Mouse (Mus musculus): ENCODE measurements around the gene Pcdh8.

Gene Pcdh8

DNA sequence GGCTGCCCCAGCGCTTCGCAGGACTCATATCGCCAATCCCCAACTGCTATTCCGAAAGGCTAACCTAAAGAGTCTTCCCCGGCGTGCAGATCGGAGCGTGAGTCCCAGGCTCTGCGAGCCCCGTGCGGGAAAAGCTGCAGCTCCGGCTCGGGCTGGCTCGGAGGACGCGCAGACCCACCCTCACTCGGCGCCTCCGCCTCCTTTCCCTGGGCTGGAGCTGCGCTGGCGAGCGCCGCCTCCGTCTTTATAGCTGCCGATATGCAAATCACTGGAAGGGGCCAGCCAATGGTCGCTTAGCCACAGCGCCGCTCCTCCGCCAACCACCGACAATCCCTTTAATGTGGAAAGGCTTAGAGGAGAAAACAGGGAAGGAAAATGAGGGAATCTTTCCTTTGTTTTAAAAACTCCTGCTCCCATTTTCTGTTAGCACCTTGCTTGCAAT is at the start of gene Pcdh8:
TSS of gene Pcdh8 (minus strand) at position 219 of the 442 bp plus-strand sequence.
- DNase-seq (ENCODE audit: low read depth, low spot score) = no peak

DNA sequence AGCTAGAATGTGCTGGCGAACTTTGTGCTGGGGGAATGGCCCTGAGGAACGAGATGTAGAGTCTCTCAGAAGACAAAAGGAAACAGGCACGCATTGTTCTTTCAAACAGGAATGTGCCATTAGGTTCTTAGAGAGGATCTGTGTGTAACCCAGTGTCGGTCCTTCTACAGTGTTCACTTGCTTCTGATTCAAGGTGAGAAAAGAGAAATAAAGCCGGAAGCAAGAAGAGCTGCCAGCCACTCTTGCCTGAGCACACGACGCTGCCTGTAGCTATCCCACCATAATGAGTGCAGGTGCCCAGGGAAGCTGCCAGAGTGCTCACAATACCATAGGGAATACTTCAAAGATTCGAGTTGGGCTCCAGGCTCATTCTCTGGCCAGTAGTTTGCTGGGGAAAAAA is 43.6 kb upstream of the Pcdh8 start:
- no peak for DNase-seq (ENCODE audit: low read depth, low spot score)

DNA sequence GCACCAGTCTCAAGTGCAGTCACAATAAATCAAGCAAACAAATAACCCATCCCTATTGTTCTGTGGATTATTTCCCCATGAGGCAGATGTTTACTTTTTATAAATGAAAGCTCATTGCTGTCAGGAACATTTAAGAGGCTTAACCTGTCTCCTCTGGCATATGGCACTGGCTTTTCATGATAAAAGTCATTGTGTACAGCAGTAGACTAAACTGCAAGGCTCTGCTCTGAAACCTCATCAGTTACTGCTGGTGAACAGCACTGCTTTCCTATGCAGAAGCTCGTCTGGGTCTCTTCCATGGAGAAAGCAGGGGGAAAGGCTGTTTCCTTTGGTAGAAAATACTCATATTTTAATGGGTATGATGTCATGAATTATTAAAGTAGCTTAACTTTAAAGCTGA is 43.0 kb upstream of the Pcdh8 start:
- no peak for DNase-seq (ENCODE audit: low read depth, low spot score)

DNA sequence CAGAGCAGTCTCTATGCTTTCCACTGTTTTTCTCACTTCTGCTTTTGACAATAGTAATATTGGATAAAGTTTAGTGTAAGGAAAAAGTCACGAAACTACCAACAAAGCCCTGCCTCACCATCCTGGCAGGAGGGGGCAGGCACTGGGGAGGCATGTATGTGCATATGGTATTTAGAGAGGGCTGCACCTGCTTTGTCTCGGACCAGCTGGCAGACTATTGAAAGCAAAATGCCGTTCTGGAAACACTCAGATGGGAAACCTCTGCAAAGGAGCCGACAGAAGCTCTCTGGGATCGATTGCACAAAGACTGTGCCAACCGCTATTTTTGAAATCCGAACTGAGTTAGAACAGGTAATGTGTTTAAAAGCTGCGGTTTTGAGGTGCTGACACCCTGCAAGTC is 22.1 kb upstream of the Pcdh8 start:
- DNase-seq (ENCODE audit: low read depth, low spot score) = no peak

DNA sequence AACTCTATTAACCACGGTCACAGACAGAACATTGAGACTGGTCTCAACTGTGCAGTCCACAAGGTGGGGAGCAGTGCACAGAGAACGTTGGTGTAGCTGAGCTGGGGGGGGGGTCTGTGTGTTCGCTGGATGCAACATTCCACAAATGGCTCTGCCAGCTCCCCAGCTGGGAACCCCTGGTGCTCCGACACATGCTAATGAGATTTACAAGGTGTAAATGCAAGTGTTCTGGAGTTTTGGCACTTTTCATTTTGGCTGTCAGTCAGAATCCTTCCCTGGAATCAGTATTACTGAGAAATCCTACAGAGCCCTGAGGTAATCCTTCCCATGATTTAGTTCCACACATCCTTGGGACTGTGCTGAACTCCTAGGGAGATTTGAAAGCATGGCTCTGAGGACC is 18.4 kb upstream of the Pcdh8 start:
- DNase-seq (ENCODE audit: low read depth, low spot score) = no peak

DNA sequence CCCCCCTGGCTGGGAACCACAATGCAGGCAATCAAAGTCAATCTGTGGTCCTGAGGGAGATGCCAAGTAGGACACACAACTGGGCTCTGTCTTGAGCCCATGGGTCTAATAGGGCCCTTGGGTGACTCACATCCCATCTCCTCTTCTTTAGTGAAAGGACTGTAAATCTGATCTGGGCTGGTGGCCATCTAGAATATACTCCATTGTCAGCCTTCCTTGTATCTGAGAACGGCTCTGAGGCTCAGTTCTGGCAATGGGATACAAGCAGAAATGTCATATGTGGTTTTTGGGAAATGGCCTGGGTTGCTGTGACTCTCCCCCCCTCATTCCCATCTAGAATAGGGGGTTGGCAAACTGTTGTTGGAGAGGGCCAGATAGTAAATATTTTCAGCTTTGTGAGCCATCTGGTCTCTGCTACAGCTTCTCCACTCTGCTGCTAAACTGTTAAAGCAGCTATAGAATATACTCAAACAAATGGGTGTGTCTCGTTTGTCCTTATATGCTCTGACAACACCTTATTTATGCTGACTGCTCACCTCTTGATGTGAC is 17.6 kb upstream of the Pcdh8 start:
- no peak for DNase-seq (ENCODE audit: low read depth, low spot score)

DNA sequence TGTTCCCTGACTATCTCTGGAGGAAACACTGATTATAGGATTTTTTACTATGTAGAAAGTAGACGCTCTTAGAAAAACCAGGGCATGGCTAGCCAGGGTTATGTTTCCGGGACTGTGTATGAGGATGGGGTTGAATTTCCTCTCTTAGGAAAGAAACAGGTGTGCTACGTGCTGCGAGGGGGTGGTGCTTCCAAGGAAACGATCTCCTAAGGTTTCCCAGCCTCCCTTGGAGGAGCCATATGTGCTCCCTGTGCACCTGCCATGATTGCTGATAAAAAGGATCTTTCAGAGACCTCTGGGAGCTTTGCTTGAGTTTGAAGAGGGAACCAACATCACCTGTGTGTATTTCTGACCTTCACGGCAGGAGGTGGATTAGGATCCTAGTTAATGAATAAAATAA is 16.8 kb upstream of the Pcdh8 start:
- DNase-seq (ENCODE audit: low read depth, low spot score) = no peak

DNA sequence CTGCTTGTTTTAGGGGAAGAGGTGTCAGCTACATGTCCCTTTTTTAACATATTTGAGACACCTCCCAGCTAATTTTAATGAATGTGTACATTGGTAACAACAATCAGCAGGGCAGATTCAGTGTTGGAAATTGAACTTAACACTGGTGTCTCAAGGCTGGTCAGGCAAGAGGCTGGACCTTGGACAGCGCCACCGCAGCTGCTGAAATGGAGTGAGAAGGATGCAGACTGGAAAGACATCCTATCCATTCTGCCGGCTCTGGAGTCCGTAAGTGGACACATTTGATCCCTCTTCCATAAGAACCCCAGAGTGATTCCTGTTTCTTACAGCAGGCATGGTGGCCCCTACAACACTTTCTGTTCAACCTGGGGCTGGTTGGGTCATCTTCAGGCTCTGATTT is 14.3 kb upstream of the Pcdh8 start:
- DNase-seq (ENCODE audit: low read depth, low spot score) = no peak

DNA sequence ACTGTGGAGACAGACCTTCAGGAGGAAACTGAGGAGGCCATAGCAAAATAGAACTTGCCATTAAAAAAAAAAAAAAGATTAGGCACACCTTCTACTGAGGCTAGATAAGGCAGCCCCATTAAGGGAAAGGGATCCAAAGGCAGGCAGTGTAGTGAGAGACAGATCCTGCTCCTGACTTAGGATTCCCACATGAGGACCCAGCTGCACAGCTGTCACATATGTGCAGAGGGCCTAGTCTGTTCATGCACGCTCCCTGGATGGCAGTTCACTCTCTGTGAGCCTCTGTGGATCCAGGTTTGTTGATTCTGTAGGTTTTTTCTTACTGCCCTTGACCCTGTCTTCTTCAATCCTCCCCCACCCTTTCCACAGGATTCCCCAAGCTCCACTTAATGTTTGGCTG is 9.8 kb upstream of the Pcdh8 start:
- no peak for DNase-seq (ENCODE audit: low read depth, low spot score)

DNA sequence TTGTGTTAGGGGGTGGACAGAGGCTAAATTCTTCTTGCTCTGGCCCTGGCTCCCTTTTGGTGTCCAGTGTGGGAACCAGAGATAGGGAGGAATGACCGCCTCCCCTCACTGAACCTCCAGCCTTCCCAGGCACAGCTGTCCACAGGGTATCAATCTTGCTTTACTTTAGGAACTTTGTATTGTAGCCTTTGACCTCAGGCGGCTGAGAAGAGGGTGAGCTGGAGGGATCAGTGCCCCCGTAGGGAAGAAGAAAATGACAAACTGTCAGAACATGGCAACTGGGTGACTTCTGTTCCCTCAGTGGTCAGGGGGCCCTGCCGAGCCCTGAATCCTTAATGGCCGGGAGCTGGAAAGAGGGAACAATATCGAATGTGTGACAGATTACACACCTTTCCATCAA is 9.2 kb upstream of the Pcdh8 start:
- no peak for DNase-seq (ENCODE audit: low read depth, low spot score)

DNA sequence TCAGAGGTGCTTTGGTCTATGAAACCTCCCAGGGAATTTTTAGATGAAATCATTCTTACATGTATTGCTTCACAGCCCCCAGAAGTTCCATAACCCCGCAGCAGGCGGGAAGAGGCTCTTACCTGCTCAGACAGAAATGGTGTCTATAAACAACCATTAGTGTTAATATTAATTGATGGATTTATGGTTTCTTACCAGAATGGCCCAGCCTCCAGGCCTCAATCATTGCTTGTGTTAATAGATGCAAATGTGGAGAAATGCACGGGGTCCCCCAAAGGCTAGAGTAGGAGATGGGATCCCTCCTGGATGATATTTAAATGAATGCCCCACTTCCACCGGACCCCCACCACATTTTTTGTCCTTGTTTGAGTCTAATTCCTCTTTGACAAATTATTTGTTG is 8.7 kb upstream of the Pcdh8 start:
- DNase-seq (ENCODE audit: low read depth, low spot score) = no peak

DNA sequence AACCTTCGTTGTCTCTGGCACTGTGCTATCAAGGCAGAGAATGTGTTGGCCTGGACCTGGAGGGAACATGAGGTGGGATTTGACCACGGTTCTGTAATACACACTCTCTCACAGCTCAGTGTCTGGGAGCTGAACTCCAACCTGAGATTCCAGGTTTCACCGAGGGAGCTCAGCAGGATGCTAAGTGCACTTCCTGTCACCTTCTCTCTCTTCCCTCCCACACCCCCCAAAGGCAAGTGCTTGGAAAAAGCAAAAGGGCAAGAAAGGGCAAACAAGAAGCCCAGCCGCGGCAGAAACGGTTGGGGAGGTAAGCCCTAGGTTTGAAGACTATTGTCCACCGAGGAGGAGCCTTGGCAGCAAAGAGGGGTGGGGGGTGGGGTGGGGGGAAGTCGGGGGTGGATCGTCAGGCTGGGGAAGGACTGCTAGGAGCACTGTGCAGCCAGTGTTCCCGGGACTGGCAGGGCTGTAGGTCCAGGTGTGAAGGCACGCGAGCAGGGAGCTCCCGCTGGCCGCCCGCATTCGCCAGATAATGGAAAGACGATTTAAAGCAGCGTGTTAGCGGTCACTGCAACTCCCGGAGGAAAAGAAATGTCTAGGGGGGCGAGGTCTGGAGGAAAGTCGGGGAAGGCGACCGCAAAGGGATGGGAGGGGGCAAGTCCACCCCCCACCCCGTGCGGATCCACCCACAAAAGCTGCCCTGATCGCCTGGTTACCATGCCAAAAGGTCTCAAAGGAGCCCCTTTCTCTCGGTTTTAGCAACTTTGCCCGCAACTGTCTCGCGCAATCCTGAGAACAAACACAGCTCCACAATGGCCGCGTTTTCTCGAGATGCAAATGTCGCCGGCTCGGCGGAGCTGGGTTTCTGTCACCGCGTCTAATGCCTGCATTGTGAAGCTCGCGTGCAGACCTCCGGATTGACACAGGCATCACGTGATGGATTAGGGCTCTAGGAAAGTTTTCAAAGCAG is 2.6 kb upstream of the Pcdh8 start:
- DNase-seq (ENCODE audit: low read depth, low spot score) = no peak

DNA sequence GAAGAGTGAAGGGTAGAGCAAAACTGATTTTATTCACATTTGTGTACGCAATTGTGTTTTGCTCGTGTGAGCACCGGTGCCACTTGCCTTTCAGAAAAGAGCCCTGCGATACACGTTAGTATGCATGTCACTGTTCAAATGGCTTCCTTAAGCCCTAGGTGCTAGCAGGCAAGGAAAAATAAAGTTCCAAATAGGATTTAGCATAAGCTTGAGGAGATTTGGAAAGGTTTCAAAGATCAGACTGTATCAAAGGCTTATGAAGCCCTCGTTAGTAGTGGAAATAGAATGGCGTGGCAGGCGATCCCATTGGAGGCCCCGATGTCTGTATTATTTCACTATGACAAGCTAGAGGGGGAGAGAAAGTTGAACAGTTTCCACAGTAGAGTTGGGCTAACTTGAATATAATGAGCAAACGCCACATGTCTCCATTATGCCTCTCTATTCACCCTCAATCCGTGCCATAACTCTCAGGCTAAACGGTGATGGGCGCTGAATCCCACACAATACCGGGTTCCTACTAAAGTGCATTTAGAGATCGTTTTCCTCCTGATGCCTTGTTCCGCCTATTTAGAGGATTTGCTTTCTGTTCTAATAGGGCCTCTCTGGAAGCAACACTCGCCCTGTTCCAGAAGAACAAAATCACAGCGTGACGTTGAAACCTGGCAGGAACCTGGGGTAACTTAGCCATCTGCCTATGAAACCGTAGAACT is 845 bp upstream of the Pcdh8 start:
- no peak for DNase-seq (ENCODE audit: low read depth, low spot score)

DNA sequence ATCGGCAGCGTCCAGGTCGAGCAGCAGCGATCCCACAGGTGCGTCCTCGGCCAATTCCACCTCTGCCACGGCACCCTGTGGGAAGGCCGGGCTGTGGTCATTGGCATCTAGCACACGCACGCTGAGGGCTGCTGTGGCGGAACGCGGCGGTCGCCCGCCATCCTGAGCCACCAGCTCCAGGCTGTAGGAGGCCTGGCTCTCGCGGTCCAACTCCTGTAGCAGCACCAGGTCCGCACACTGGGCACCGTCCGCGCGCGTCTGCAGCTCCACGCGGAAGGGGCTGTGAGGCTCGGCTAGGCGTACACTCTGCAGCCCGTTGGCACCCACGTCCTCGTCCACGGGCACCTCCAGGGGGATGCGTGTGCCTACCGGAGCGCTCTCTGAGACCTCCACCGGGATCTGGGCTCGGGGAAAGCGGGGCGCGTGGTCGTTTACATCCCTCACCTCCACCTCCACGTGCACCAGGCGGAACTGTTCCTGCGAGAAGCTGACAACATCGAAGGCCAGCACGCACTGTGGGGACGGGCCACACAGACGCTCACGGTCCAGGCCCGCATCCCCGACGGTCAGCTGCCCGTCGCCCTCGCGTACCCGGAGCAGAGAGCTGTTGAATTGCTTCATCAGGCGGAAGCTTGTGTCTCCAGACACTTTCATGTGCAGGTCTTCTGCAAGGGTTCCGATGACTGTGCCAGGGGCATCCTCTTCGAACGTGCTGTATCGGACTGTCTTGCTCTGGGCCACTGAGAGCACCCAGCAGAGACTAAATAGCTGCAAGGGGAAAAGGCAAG is 612 bp downstream of the Pcdh8 start:
- DNase-seq (ENCODE audit: low read depth, low spot score) = no peak

DNA sequence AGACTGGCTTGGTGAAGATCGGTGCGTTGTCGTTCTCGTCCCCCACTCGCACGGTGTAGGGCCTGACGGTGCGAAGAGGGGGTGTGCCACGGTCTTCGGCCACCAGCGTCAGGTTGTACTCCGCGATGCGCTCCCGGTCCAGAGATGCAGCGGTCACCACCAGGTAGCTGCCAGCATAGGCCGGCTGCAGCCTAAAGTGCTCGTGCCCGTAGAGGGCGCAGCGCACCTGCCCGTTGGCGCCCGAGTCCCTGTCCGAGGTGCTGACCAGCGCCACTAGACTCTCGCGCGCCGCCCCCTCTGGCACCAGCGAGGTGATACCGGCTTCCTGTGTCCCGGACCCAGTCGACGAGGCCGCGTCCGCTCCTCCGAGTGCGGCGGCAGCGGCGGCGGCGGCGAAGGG is 1.5 kb downstream of the Pcdh8 start:
- no peak for DNase-seq (ENCODE audit: low read depth, low spot score)

DNA sequence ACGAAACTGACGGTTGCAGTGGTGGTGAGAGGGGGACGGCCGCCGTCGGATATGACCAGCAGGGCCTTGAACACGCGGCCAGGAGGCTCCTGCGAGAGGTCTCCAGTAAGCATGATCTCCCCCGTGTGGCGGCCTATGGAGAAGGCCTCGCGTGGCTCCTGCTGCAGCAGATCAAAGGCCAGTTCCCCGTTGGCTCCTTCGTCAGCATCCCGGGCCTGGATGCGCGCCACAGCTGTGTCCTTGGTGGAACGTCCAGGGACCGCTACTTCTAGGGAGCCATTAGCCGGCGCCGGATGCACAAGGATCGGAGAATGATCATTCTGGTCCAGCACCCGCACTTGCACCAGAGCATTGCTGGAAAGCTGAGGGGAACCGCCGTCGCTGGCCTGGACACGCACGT is 2.1 kb downstream of the Pcdh8 start:
- DNase-seq (ENCODE audit: low read depth, low spot score) = no peak

DNA sequence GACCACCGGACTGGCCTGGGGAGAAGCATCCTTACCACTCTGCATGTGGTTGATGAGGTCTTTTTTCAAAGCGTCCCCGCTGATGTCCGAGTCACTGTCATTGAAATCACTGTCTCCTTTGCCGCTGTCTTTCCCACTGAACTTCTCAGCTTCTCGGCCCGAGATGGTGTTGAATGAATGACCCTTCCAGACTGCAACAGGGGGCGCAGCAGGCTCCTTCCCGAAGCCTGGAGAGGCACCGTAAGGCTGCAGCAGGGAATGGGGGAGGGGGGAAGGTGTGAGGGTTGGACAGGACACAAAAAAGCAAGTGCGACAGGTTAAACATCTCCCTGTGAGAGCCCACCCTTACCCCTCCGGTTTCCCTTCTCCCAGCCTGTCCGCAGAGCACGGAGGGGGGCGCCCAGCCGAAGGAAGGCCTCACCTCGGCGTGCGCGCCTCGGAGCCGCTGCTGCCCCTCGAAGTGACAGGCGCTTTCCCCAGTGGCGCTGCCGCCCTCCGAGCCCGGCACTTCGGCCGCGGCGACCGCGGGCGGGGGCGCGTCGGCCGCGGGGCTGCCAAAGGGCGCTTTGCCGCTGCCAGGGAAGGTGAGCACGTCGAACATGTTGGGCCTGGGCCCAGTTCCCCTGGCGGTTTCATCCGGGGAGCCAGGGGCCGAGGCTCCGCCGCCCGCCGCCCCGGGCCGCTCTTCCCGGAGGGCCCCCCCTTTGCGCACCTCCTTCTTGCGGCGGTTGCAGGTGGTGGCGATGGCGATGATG is 2.9 kb downstream of the Pcdh8 start:
- no peak for DNase-seq (ENCODE audit: low read depth, low spot score)

DNA sequence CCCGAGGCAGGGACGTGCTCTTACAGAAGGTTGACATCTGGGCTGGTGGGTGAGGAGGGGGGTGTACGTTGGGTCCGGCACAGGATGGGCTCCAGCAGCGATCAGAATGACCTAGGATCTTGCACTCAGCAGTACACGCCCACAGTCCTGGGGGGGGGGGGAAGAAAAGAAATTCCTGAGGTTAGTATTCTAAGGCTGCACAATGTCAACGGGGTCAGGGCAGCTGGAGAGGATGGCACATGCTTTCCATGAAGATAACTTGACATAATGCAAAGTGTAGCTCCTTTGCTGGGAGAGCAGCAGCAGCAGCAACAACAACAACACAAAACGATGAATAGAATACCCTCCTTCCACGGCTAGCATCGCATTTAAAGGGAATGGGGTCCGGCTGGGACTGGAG is 3.5 kb downstream of the Pcdh8 start:
- DNase-seq (ENCODE audit: low read depth, low spot score) = no peak

DNA sequence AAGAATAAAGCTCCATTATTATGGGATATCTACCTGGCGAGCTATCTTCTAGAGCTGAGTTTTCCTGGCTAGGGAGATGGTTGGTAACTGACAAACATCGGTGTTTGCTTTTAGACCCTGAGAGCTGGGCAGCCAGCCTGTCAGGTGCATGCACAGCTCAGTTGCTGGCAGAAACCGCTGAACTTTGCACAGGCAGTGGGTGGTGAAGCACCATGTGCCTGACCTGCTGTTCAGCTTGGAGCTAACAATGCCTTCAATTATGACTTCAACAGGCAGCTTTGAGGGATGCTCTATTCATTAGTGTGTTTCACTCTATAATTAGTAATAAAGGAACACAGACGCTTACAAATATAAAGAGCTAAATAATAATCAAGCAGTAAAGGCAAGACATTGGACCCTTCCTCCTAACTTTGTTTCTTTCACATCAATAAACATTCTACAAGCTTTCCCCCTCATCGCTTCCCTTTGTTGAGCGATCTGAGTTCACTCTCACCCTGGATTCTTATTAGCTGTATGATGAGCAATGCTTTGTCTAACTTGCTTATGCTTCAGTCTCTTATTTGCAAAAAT is 5.8 kb downstream of the Pcdh8 start:
- no peak for DNase-seq (ENCODE audit: low read depth, low spot score)

DNA sequence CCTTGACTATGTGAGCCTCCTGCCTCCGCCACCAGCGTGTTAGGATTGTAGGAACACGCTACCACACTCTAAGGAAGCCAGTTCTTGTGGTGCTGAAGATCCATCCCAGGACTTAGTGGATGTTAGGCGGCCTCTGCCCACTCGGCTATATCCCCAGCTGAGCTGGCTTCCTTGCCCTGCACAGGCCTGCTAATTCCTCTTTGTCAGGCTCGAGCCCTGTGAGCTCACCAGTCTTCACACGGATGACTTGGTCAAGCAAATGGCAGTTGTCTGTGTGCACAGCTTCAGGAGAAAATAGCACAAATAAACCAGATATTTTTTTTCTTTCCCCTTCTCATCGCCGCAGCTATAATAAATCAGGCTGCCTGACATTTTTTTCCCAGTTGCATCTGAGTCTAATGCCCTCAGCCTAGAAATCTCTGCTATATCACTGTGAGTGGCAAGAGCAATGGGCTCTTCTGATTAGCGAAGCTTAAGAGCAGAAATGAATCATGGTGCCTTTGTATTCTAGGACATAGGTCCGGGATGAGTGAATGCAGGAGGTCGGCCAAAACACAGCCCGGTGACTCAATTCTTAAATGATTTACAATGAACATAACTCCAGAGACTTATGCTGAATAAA is 16.4 kb downstream of the Pcdh8 start:
- no peak for DNase-seq (ENCODE audit: low read depth, low spot score)

Measured in c-Kit-negative CD71-positive TER-119-positive erythroid progenitor cells, embryonic 14.5 days (primary cell).